Mouse (Mus musculus) ovary, postnatal 36 days (tissue): Measurements from ENCODE around the gene Tigd4.
A peak's percentile ranks its signal among the peaks of the same experiment; 100 is the strongest.
"Not testable (repeated sequence)": the region's sequence is repeated elsewhere in the genome, so short reads cannot be mapped to it uniquely, and the experiment has no call there.

ENCODE experiments used
- DNase-seq: peaks from one replicate; pipeline ENCODE4 v3.0.0; 2022; ENCODE audit warnings: low spot score, mixed read lengths

Tigd4 gene

DNA sequence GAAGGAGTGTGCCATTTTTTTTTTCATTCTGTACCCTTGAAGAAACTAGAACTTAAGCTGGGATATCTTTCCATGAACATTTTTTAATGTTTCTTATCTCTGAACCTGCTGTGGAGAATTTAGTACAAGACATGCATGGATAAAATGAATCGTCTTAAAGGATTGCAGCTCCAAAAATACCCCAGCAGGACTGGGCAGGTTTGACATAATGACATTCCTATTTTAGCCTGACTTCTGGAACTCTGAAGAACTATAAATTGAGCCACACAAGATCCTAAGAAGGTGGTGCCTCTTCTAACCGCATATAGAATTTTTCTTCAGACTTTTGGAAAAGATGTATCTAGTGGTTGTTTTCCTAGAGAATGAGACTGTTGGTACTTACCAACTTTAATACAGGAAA is at the start of gene Tigd4:
Tigd4 (plus strand) TSS at position 301 of the 400 bp plus-strand sequence.
- no peak for DNase-seq

DNA sequence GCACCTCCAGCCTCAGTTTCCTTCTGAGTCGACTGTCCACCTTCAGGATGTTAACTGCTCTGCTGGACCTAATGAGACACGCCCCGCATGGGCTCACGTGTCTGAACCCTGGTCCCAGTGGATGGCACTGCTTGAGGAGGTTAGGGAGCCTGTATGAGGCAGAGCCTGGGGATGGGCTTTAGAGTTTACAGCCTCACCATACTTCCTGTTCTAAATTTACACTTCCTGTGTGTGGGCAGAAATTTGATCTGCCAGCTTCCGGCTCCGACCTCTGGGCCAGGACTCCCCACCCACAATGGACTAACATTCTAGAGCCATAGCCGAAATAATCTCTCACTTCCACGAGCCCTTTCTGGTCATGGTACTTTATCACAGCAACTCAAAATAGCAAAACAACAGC is 46.2 kb upstream of the Tigd4 start:
- DNase-seq = no peak

DNA sequence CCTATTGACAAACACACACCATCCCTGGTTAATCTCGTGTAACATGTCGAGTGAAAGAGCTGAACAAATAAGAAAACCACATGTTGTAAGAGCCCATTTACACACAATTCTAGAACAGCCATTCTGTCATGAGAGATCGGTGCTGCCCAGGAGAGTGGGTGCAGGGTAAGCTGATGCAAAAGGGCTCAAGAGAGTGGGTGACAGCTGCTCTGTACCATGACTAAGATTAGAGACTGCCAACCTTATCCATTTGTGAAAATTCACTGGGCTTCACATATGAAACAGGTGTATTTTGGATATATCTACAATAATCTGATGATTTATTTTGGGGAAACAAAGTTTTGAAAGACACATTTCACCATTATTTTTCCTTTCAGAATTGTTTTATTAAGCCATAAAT is 37.6 kb upstream of the Tigd4 start:
- no peak for DNase-seq

DNA sequence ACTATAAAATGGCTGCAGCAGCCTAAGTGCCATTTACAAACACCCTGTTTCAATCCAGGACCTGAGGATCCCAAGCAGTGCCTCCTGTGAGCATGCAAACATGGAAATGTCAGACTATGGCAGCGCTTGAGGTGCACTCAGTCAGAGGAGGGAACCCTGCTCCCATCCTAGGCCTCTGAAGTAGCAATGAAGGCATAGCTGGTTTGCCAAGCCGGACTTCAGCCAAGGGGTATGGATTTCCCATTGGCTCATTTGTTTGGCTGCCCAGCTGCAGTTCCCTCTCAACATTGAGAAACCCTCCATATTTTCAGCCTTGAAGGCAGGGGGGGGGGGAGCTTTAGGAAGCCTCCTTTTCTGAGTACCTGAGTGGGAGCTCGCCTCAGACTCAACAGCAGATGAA is 35.1 kb upstream of the Tigd4 start:
- DNase-seq = no peak

DNA sequence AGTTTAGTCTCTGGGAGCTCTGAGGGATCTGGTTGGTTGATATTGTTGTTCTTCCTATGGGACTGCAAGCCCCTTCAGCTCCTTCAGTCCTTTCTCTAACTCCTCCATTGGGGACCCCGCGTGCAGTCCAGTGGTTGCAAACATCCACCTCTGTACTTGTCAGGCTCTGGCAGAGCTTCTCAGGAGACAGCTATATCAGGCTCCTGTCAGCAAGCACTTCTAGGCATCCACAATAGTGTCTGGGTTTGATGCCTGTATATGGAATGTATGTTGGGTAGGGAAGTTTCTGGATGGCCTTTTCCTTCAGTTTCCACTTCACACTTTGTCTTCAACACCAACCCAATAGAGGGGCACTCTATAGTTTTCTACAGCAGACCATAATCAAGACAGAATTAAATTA is 30.5 kb upstream of the Tigd4 start:
- DNase-seq = not testable (repeated sequence)

DNA sequence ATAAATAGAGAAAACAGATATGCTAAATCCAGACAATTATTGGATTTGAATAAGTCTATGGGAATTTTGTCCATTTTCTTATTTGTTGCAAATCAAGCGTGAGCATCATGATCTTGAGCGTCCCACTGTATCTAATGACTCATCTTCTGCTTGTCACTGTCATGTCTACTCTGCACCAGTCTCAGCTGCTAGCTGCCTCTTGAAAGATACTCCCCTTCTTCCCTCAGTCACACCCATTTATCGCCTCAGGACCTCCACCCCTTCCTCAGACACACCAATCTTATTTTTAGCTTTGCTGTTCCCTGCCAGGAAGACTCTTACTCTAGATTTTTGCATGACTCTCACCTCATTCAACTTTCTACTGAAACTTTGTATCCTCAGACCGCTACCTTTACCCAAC is 30.0 kb upstream of the Tigd4 start:
- DNase-seq = no peak

DNA sequence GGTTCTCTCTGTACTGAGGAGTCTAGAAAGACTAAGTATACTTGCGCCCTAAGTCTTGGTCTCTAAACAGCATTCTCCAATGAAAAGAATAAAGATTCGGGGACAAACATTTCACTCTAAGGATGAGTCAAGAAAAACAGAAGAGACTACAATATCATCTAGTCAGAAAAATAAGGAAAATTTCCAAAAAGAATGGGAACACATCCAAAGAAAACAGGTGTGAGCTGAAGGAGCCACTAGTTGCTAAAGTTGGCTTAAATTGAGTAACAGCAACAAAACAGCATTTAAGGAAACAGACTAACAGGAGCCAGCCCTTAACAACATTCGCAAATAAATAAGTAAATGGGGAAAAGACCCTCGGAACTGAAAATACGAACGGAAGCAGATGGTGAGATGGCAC is 24.8 kb upstream of the Tigd4 start:
- no peak for DNase-seq

DNA sequence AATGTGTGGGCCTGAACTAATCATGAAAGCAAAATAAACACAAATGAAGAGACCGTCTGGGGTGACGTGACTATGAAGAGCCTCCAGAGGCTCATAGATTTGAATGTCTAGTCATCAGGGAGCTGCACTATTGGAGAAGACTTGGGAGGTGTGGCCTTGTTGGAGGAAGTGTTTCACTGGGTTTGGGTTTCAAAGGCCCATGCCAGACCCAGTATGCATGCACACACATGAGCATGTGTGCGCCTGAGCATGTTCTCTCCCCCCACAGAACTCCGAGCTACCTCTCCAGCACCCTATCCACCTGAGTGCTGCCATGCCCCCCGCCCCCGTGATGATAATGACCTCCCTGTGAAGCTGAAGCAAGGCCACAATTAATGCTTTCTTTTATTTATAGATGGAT is 23.8 kb upstream of the Tigd4 start:
- no peak for DNase-seq

DNA sequence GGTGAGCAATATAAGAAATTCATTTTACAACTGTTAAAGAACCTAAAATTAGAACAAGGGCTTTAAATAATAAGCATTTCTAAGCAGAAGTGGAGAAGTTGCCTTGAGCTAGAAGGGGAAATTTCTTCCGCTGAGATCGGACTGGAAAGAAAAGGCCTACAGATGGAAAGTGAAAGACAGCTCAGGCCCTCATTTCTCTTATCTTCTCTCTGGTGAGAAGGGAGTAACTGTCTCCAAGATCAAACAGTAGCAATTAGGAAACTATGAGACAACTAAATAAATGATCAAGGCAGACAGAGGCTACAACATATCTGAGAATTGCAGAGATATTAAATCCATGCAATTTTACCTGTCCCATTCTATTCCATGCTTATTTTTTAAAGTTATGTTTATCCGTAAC is 22.9 kb upstream of the Tigd4 start:
- DNase-seq = no peak

DNA sequence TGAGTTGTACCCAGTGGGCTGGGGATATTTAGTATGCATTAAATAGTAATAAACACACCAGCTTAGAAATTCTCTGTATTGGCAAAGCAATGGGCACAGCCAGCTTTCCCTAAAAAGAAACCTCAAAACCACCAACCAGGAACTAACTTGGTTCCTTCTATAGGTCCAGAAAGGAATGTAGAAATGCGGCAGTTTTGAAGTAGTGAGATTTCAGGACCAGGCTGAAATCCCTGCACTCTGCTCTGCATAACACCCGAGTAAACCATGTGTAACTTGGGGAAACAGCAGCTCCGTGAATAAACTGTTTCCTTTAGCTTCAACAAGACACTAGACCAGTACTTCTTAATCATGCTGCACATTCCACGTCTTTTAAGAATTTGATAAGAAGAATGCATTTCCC is 12.7 kb upstream of the Tigd4 start:
- no peak for DNase-seq

DNA sequence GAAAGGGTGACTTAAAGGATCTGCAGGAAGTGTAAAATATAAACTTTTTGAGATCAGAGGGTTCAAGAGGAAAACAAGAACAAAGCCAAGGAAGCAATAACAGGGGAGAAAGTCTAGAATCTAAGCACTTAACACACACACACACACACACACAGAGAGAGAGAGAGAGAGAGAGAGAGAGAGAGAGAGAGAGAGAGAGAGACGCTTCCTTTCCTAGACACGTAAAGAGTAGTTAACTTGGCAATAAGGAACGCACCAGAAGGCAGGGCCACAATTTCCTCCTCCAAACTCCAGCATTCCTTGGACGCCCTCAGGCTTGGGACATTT is 11.7 kb upstream of the Tigd4 start:
- DNase-seq = no peak

DNA sequence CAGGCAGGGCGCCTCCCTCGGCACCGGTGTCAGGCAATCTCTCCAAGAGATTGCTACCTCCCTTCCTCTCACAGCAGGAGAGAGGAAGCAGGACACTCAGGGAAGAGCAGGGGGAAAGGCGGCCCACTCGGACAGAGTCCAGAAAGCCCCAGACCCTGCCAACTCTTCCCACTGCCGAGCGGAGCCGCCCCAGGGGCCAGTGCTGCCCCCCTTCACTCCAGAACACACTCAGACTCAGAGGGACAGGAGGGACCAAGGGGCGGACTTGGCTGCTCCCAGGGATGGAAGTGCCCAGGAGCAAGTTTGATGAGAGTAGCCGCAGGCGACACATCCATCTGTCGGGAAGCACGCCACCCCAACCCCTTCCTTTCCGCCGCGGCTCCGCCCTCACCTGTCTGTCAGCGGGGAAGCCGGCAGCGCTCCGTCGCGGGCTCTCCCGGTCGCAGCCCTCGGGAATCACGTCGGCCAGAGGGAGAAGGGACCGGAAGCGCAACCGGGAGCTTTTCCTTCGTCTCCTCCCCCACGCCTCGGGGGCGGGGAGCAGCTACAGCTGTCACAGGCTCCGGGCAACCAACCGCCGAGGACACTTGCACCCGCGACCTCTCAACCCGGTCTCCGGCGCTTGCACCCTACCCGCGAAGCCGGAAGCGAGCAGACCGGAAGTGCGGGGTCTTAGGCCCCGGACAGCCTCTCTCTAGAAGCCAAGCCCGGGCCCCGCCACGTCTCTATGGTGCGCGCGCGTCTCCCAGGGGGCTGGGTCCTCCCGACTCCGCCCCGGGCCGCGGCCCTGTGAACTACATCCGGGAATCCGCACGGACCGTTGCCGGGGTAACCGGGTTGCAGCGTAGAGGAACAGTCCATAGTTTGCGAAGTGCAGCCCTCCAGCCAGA is 11.1 kb upstream of the Tigd4 start, which contains the start of gene Arfip1:
Arfip1 (minus strand) TSS at position 603 of the 890 bp plus-strand sequence.
- peak; percentile 98 for DNase-seq

DNA sequence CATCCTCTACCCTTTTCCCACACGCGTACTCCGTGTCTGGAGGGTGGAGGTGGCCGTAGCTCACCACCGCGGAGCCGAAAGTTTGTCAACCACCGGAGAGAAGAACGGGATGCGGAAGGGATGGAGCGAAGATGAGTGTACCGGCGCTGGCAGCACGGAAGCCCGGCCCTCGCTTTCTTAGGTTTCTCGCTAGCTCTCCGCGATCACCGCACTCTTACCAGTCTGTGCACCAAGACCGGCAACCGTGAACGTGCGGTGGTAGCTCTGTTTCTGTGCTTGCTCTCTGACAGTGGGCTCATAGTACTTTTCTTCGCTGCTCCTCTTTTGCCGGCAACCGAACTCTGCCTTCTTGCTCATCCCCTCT is 10.5 kb upstream of the Tigd4 start:
- DNase-seq = no peak

DNA sequence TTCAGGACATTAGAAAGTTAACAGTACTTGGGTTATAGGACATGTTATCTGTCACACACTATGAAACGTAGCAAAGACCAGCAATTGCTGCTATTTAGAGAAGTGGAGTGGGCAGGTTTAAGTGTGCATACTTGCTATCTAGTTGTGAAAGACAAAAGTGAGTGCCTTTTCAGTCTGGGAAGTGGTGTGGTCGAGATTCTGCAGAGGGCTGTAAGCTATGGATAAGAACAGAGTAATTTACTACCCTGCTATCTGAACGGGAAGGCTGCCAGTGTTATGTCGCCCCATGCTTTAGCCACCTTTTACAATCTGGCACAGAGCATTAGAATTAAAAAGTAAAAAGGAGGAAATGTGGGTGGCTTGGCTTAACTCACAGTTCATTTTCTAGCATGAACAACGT is 6.6 kb upstream of the Tigd4 start:
- no peak for DNase-seq

DNA sequence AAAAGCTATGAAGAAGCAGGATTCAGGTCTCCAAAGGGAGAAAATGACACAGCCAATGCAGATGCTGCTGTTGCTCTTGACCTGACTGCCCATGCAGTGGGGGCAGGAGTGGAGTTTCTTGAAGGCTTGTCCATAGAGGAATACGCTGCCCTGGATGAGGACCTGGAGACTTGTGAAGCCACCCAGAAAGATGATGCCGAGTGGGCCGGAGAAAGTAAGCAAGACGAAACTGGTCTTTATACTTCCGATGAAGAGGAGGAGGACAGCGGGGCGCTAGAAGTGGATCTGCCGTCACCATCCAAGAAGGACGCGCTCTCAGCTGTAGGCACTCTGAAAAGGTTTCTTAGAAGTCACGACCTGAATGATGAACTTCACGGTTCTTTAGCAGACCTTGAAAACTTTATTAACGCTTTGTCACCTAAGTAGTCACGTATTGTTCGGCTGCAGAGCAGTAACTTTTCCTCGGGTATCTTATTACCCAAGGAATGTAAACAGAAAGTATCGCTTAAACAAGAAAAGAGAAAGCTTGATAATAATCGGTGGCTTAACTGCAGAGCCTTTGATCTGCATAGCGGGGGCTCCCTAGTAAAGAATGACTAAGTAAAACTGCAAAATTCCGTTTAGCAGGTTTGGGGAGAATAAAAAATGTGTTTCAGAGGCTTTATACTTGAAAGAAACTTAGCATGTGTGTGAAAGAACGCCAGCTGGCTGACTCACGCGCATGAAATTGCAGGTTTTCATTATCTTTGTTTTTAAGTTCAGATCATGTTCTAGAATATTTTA is 1.7 kb downstream of the Tigd4 start:
- DNase-seq = no peak

DNA sequence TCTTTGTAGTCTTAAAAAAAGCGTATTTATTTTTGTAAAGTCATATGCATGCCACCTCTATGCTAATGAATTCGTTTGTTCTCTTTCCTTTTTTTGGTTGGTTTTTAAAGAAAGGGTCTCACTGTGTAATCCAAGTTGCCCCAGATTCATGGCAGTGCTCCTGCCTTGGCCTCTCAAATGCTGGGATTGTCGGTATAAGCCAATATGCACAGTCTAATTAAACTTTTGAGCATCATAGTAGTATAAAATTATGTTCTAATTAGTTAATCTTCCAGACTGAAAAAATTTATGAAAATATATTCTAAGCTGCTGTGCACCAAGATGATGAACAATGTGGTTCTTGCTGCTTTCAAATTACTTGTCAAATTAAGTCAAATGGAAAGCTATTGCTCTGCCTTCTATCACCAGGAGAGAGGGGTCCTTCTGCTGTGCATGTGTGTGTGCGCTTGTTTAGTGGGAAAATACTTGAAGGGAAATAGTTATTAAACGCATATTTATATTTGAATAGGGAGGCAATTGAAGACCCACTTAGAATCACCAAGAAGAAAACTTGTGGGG is 2.4 kb downstream of the Tigd4 start:
- no peak for DNase-seq

DNA sequence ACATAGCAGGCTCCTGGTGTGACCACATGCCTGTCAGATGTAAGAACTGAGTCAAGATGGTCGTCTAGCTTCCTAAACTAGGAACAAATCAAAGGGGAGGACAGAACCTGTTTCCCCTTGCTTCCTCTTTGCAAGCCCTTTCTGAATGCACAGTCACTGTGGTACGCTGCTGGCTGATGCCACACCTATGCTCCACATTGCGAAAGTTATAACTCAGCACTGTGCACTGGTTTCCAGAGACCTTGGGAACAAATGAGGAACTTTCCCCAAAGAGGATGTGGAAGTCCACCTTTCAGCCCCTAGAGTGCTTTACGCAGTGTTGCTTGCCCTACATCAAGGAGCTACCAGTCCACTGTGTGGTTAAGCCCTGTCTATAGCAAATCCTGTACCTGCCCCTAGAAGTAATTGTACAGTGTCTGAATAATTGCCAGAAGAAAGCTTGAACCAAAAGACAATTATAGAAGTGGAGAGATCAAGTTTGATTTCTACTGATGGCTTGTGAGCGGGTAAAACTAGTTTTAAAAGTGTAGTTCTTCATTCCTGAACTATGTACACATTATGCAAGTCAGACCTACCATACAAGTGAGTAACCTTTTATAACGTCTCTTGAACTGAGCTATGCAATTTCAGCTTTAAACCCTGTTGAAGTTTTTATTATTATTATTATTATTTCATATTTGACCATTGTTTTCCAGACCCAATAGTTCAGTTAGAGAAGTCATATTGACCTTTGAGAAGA is 4.8 kb downstream of the Tigd4 start:
- no peak for DNase-seq

DNA sequence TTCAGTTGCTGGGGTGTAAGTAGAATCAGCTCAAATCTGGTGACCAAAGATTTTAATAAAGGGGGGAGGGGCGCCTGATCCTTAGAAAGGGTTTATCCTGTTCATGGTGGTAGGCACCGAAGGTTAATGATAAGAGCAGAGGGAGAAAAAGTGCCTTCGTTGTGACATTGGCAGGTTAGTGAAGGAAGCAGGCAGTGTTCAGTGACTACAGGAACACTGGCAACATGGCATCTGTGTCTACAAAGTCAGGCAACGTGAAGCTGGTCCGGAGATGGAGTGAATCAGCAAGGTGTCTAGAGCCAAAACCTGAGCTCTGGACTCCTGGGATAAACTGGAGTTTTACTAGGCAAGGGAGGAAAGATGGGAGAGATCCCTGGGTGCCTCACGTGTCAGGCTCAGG is 5.4 kb downstream of the Tigd4 start:
- DNase-seq = no peak

DNA sequence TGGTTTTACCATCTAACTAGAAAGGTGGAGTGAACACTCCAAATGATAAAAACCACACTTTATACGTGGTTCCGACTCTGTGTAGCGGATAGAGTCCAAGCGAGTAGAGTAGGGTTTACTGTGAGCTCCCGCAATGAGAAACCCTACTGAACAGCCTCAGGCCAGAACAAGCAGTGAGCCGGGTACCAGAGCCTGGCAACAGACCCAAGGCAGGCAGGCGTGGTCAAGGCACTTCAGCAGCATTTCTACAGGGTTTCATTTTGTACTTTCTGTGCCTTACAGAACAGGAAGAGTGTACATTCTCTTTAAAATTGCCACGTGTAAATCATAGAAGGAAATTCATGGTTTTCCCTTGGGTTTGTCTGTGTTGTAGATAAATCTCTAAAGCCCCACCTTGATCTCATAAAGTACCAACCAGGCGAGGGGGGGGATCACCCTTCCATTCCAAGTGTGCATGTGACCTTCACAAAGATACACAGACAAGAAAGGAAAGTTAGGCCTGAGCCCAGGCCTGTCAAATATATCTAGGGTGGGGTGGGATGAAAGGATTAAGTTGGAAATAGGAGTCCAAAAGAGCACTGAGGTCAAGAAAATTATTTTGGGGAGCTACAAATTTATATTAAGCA is 8.6 kb downstream of the Tigd4 start:
- no peak for DNase-seq

DNA sequence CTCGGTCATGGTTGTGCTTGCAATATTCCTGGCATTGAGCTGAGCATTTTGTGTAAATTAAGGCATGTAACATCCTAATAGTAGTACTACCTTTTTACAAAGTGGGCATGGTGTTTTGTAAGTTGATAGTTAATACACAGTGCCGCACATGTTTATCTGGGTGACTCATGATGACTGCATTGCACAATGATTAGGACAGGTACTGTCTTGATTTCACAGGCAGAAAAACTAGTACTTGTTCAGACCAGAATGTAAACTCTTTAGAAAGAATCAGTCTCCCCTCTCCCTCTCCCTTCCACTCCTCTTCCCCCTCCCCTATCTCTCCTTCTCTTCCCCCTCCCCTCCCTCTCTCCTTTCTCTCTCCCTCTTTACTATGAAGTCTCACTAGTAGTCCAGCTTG is 9.4 kb downstream of the Tigd4 start:
- no peak for DNase-seq

DNA sequence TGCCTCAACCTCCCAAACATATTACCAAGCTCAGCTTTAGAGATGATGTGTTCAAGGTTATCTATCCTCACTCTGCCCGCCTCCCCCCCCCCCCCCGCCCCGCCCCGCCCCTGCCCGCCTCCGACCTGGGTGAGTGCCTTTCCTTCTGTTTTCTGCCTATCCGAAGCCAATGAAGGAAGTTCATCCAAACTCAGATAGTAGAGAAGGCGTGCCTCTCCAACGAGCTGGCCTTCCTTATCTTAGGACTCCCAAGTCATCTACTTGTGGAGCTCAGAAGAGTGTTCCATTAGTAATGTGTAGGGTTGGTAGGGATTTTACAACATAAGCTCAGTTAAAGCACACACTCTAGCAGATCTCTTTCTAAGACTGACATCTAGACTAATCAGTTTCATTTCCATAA is 9.8 kb downstream of the Tigd4 start:
- DNase-seq = no peak

DNA sequence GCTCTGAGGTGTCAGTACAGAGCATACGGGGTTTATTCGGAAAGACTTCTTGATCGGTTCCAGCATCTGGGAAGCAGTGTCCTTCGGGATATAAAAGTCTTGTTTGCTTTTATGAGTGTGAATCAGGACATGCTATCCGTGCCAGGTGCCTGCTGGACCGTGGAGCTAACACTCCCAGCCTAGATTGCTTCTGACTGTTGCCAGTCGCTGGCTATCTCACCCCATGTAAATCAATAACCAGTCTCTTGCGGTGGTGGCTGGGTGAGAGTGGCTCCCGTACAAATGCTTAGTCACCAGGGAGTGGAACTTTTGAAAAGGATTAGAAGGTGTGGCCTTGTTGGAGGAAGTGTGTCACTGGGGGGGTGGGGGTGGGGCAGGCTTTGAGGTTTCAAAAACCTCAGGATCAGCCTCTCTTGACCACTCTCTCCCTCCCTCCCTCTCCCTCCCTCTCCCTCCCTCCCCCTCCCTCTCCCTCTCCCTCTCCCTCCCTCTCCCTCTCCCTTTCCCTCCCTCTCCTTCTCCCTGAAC is 16.9 kb downstream of the Tigd4 start:
- DNase-seq = no peak
